Mouse (Mus musculus): ENCODE data around the gene Tmem97. TPM values are rescaled to one million over a fixed set of nuclear protein-coding genes. Genes with fewer than 3 reads are reported as not detected.
"Not testable (repeated sequence)": the region's sequence is repeated elsewhere in the genome, so short reads cannot be mapped to it uniquely, and the experiment has no call there.

Gene Tmem97
- total RNA-seq (2017) = 0.93 and 2.9 TPM in 2 replicates

DNA sequence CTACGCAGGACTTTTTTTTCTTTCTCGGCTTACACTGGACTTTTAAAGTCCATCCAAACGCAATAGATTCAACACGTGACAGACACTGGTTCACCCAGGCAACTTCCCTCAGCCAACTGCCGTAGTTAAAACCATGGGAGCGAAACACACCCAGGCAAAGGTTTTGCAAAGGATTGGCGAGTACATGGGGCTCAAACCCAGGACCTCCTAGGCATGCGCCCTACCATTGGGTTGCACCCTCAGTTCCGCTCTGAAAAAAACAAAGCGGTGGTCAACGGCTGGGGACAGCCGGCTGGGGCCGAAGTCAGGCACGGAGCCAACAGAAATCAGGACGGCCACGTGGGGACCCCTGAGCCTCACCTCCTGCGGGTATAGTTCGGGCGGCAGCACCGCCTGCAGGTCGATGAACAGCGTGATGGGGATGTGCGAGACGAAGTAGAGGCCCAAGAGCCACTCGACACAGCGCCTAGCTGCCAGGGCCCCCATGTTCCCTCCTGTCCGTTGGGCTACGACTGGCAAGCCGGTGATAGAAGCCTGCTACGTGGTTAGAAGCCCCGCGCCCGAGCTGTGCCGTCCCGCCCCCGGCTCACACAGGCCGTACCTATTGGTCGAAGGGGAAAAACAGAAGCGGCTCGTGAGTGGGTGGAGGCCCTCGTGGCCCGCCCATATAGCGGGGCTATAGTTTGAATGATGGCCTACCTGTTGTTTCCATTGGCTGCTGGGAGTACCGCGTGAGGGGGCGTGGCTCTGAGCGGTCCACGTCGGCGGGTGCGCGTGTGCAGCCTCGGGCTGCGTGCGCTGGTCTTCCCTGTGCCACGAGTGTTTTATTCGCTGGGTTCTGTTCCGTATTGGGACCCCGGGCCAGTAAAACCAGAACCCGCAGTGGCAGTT is at the start of gene Tmem97:
TSS of gene Tmem97 (minus strand) at position 610 of the 891 bp plus-strand sequence.
- ATAC-seq (ENCODE audit: extremely low read depth, insufficient number of reproducible peaks, low FRiP score, poor library complexity, severe bottlenecking) = peak; percentile 100

DNA sequence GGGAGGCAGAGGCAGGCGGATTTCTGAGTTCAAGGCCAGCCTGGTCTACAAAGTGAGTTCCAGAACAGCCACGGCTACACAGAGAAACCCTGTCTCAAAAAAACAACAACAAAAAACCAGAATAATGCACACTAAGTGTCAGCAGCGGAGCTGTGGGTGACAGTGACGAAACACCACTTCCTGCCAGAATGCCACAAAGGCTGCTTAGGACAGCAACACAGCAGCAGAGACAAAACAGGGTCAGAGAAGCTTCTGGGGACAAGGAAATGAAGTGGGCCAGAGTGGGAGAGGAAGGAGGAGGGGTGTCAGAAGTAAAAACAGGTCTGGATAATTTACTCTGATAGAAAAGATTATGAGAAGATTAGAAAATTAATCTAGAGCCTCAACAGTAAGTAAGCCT is 49.5 kb upstream of the Tmem97 start:
- peak; percentile 74 for ATAC-seq (ENCODE audit: extremely low read depth, insufficient number of reproducible peaks, low FRiP score, poor library complexity, severe bottlenecking)

- ATAC-seq (ENCODE audit: extremely low read depth, insufficient number of reproducible peaks, low FRiP score, poor library complexity, severe bottlenecking) = no peak
These were observed 48.3 kb upstream of the Tmem97 start for GRCm38 (mm10) chr11:78598763-78599415.

GRCm38 (mm10) chr11:78596750-78597149 is 46.2 kb upstream of the Tmem97 start:
- no peak for ATAC-seq (ENCODE audit: extremely low read depth, insufficient number of reproducible peaks, low FRiP score, poor library complexity, severe bottlenecking)

GRCm38 (mm10) chr11:78595773-78596172 is 45.2 kb upstream of the Tmem97 start:
- no peak for ATAC-seq (ENCODE audit: extremely low read depth, insufficient number of reproducible peaks, low FRiP score, poor library complexity, severe bottlenecking)

DNA sequence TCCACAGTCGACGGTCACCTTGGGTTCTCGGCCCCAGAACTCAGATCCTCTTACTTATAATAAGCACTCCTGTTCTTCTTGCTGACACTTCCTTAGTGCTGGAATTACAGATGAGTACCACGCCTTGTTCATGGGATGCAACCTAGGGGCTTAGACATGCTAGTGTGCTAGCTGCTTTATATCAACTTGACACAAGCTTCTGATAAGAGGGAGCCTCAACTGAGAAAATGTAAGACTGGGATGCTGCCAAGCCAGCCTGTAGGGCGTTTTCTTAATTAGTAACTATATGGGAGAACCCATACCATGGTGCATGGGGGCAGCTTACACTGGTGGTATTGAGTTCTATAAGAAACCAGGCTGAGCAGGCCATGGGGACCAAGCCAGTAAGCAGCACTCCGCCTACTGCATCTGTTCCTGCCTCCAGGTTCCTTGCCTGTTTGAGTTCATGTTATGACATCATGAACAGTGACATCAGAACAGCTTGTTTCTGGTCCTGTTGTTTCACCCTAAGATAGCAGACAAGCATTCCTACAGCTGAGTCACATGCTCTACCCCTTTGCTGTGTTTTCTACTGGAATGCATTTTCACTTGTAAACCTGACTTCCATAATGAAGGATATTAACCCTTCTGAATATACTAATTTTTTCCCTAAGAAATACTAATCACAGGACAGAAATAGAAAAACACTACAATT is 43.8 kb upstream of the Tmem97 start:
- ATAC-seq (ENCODE audit: extremely low read depth, insufficient number of reproducible peaks, low FRiP score, poor library complexity, severe bottlenecking) = no peak

DNA sequence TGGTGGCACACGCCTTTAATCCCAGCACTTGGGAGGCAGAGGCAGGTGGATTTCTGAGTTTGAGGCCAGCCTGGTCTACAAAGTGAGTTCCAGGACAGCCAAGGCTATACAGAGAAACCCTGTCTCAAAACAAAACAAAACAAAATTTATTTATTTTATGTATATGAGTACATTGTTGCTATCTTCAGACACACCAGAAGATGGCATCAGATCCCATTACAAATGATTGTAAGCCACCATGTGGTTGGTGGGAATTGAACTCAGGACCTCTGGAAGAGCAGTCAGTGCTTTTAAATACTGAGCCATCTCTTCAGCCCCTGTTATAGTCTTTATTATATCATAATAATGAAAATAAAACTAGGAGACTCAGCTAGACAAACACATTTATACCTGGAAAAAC is 37.1 kb upstream of the Tmem97 start:
- not testable (repeated sequence) for ATAC-seq (ENCODE audit: extremely low read depth, insufficient number of reproducible peaks, low FRiP score, poor library complexity, severe bottlenecking)

DNA sequence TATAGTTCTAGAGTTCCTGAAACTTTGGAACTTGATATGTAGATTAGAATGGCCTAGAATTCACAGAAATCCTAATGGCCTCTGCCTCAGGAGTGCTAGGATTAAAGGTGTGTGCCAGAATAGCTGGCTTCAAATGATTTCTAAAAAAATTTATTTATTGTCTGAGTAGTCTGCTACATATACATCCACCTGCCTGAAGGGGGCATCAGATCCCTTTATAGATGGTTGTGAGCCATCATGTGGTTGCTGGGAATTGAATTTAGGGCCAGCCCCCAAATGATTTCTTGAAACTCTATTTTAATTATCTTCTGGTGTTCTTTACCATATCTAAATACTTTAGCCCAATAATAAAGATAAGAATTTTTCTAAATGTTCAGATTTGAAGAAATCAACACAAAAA is 35.5 kb upstream of the Tmem97 start:
- ATAC-seq (ENCODE audit: extremely low read depth, insufficient number of reproducible peaks, low FRiP score, poor library complexity, severe bottlenecking) = no peak

GRCm38 (mm10) chr11:78582848-78583247 is 32.3 kb upstream of the Tmem97 start:
- no peak for ATAC-seq (ENCODE audit: extremely low read depth, insufficient number of reproducible peaks, low FRiP score, poor library complexity, severe bottlenecking)

DNA sequence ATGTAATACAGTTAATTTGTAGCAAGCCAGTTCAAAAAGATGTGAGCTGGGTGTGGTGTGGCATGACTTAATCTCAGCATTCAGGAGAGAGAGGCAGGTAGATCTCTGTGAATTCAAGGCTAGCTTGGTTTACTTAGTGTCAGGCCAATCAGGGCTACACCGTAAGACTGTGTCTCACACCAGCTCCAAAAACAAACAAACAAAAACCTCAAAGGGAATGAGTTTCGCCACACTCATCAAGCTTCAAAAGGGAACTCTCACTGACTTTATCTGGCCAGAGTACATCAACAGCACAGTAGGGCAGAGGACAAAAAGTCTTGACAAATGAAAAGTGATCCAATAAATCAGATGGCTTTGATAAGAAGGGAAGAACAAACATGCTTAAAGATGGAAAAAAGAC is 24.4 kb upstream of the Tmem97 start:
- no peak for ATAC-seq (ENCODE audit: extremely low read depth, insufficient number of reproducible peaks, low FRiP score, poor library complexity, severe bottlenecking)

DNA sequence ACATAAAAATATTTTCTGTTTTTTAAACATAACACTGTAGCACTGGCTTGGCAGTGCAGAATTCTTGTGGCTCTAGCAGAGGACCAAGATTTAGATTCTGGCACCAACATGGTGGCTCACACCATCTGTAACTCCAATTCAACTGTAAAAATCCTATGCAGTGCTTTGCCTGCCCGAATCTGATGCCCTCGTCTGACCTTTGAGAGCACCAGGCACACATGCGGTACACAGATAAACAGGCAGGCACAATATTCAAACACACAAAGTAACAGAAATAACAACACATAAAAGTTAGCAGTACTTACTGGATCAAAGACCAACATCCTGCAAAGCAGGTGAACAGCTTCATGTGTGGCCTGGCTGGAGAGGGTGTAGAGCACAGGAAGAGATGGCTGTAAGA is 24.0 kb upstream of the Tmem97 start:
- ATAC-seq (ENCODE audit: extremely low read depth, insufficient number of reproducible peaks, low FRiP score, poor library complexity, severe bottlenecking) = no peak

GRCm38 (mm10) chr11:78574031-78574430 is 23.5 kb upstream of the Tmem97 start:
- ATAC-seq (ENCODE audit: extremely low read depth, insufficient number of reproducible peaks, low FRiP score, poor library complexity, severe bottlenecking) = not testable (repeated sequence)

DNA sequence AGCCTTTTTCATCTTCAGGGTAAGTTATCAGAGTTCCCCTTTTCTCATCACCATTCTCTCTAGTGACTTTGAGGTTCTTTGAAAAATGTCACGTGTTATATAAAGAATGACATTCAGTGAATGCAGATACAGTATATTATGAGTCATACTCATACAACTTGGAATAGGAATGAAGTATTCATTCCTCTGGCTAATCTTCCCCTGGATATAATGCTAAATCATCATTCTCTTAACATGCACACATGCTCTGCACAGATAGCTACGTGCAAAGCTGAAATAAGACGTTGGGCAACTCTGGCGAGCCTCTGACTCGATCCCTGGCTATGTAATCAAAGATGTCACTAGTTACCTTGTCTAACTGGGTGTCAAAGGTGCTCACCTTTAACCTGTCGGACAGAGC is 21.3 kb upstream of the Tmem97 start:
- no peak for ATAC-seq (ENCODE audit: extremely low read depth, insufficient number of reproducible peaks, low FRiP score, poor library complexity, severe bottlenecking)

- no peak for ATAC-seq (ENCODE audit: extremely low read depth, insufficient number of reproducible peaks, low FRiP score, poor library complexity, severe bottlenecking)
These were observed 20.9 kb upstream of the Tmem97 start for GRCm38 (mm10) chr11:78571441-78571840.

DNA sequence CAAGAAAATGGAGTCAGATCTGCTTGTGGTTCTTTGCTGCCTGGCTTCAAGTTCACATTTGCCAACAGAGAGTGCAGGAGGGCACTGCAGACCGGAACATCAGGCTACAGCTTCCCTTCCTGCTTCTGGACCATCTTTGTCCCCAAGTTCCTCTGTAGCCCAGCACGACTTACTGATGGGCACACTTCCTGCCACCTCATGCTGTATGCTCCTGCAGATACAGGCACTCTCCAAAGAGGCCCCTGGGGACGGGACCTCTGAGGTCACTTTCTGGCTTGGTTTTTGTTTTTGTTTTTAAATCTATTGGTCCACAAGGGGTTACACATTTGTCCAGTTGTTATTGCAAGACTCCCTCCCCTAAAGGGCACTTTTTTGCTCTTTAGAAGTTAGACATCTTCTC is 19.2 kb upstream of the Tmem97 start:
- no peak for ATAC-seq (ENCODE audit: extremely low read depth, insufficient number of reproducible peaks, low FRiP score, poor library complexity, severe bottlenecking)

- ATAC-seq (ENCODE audit: extremely low read depth, insufficient number of reproducible peaks, low FRiP score, poor library complexity, severe bottlenecking) = no peak
These were observed 18.2 kb upstream of the Tmem97 start for GRCm38 (mm10) chr11:78568827-78569226.

DNA sequence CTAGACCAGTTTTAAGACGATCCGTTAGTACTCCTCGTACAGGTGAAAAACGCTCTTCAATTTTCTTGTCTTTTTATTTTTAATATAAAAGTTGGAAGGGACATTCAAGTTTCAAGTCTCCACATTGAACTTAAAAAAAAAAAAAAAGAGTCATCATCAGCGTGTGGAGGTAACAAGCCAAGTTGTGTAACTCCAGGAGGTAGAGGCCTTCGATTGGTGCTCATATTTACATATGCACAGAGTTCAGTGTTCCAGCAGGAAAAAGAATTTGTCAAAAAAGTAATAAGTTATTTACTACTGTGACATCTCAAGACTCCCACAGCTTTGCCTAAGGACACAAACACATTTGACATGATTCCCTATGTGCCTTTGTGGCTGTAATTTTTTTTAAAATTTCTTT is 17.0 kb upstream of the Tmem97 start:
- no peak for ATAC-seq (ENCODE audit: extremely low read depth, insufficient number of reproducible peaks, low FRiP score, poor library complexity, severe bottlenecking)

GRCm38 (mm10) chr11:78566775-78567174 is 16.2 kb upstream of the Tmem97 start:
- ATAC-seq (ENCODE audit: extremely low read depth, insufficient number of reproducible peaks, low FRiP score, poor library complexity, severe bottlenecking) = no peak

DNA sequence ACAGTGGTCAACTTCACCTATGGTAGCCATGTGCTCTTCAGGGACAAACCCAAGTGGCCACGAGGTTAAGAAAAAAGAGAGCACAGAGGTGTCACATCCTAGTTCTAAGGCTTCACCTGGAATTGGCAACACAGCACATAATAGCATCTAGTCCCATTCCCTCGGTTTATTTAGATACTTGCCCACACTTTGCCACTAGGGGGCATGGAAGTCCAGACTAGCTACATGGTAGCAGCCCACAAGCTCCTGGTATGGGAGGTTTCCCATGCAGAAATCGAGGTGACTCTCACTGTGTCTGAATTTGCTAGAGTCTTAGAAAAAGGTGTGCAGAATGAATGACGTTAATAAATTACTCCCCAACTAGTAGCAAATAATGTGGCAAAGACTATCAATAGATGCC is 9.9 kb upstream of the Tmem97 start:
- ATAC-seq (ENCODE audit: extremely low read depth, insufficient number of reproducible peaks, low FRiP score, poor library complexity, severe bottlenecking) = peak; percentile 68; the same call in 1 of the 2 replicates

DNA sequence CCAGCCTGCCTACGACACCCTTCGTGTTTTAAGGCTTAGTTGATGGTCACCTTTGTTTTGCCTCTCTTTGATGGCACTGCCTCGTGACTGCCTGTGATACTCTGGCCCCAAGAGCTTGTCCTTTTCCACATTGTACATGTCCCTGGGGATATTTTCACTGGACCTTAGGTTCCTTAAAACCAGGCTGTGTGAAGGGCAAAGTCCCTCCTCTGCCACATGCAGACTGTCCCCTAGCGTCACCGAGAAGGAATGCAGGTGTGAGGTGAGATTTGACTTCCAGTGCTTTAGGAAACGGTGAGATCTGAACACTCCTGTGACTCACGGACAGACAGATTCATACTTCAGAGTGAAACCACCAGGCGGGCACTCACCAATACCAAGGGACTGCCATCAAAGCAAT is 6.7 kb upstream of the Tmem97 start:
- ATAC-seq (ENCODE audit: extremely low read depth, insufficient number of reproducible peaks, low FRiP score, poor library complexity, severe bottlenecking) = no peak
